Mouse (Mus musculus) retina, postnatal 7 days (tissue): ENCODE results near the gene Gtsf1l.
A peak's percentile ranks its signal among the peaks of the same experiment; 100 is the strongest.
"Not testable (repeated sequence)": the region's sequence is repeated elsewhere in the genome, so short reads cannot be mapped to it uniquely, and the experiment has no call there.

Source experiments
- DNase-seq: peaks from one replicate; pipeline ENCODE4 v3.0.0-alpha.2; 2012; ENCODE audit warnings: low read depth, low spot score

The Gtsf1l gene

GRCm38 (mm10) chr2:163086561-163086960 lies 1.1 kb downstream of the Gtsf1l start:
- no peak for DNase-seq

- DNase-seq, result no peak
These were observed 2.6 kb downstream of the Gtsf1l start for GRCm38 (mm10) chr2:163085047-163085446.

GRCm38 (mm10) chr2:163084519-163084918 lies 3.1 kb downstream of the Gtsf1l start:
- DNase-seq, result no peak

GRCm38 (mm10) chr2:163082591-163082990 lies 5.1 kb downstream of the Gtsf1l start:
- DNase-seq, result no peak

- DNase-seq, result no peak
These were observed 8.6 kb downstream of the Gtsf1l start for GRCm38 (mm10) chr2:163079041-163079440.

- no peak for DNase-seq
These were observed 12.4 kb downstream of the Gtsf1l start for GRCm38 (mm10) chr2:163075234-163075633.

GRCm38 (mm10) chr2:163074808-163075207 lies 12.8 kb downstream of the Gtsf1l start:
- DNase-seq, result no peak

GRCm38 (mm10) chr2:163074006-163074405 lies 13.6 kb downstream of the Gtsf1l start:
- no peak for DNase-seq

- no peak for DNase-seq
These were observed 14.5 kb downstream of the Gtsf1l start for GRCm38 (mm10) chr2:163073023-163073757.

- no peak for DNase-seq
These were observed 16.1 kb downstream of the Gtsf1l start for GRCm38 (mm10) chr2:163071590-163071989.

- DNase-seq, result no peak
These were observed 17.4 kb downstream of the Gtsf1l start for GRCm38 (mm10) chr2:163070213-163070612.

GRCm38 (mm10) chr2:163067233-163067632 lies 20.4 kb downstream of the Gtsf1l start:
- no peak for DNase-seq

GRCm38 (mm10) chr2:163066326-163066725 lies 21.3 kb downstream of the Gtsf1l start:
- no peak for DNase-seq

- DNase-seq, result no peak
These were observed 25.5 kb downstream of the Gtsf1l start for GRCm38 (mm10) chr2:163062119-163062508.

GRCm38 (mm10) chr2:163061203-163062118 lies 26.2 kb downstream of the Gtsf1l start:
- no peak for DNase-seq

- DNase-seq, result no peak
These were observed 27.0 kb downstream of the Gtsf1l start for GRCm38 (mm10) chr2:163060630-163061029.

- DNase-seq, result not testable (repeated sequence)
These were observed 28.7 kb downstream of the Gtsf1l start for GRCm38 (mm10) chr2:163058981-163059380.

- no peak for DNase-seq
These were observed 31.1 kb downstream of the Gtsf1l start for GRCm38 (mm10) chr2:163056584-163056983.

GRCm38 (mm10) chr2:163055715-163056114 lies 31.9 kb downstream of the Gtsf1l start:
- no peak for DNase-seq

- no peak for DNase-seq
These were observed 32.7 kb downstream of the Gtsf1l start for GRCm38 (mm10) chr2:163054891-163055494.

GRCm38 (mm10) chr2:163054335-163054840 lies 33.3 kb downstream of the Gtsf1l start, which contains the start of gene Mybl2:
Mybl2 (plus strand) TSS chr2:163054687.
- peak; percentile 83 for DNase-seq

GRCm38 (mm10) chr2:163052826-163053225 lies 34.8 kb downstream of the Gtsf1l start:
- no peak for DNase-seq
